ENCODE assay signal across 8 mouse cellular contexts in the genomic region with DNA sequence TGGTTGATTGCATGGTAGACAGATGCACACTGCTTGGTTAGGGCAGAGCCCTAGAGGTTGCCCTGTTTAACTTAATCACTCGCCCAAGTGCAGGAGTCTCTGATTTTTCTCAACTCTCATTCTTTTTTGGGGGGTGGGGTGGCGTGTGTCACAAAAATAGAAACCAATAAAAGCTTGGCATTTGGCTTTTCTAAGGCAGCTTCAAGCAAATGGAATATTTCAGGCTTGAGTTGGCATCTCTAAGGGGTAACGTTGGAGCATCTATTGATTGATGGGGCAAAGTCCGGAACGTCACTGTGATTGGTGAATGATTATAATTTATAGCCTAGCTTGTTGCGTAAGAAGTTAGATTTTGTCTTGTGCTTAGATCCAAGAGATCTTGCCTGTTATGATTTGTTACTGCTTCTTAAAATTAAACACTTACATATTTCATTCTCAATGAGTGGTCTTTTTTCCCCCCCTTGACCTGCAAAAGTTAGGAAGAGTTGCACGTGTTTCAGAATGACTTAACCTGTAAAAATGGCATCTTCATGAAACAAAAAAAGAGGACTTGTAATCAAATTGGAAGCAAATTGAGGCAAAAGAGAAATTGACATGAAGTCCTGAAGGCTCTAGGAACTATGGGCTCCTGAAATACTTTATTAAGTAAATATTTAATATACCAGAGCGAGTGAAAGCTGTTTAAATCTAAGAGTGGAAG. TPM values are rescaled to one million over a fixed set of nuclear protein-coding genes. Genes with fewer than 3 reads are reported as not detected.
A peak's percentile ranks its signal among the peaks of the same experiment; 100 is the strongest.
DNase-seq lines count a peak whose midpoint lies in the region; ATAC-seq and TF ChIP-seq lines count a peak whose summit lies in the region.

No protein-coding gene starts in this region.

- peak overlapping the region; percentile 95 for H3K27ac ChIP-seq in kidney, embryonic 15.5 days
- H3K27ac ChIP-seq in cortical plate, adult 2 months (ENCODE audit: insufficient read depth, low read length), result peak overlapping the region; percentile 100; the same call in 1 of the 2 replicates
- H3K27ac ChIP-seq in hindbrain, postnatal 0 days, result peak overlapping the region; percentile 96; the same call in 1 of the 2 replicates

- peaks cover 68% of the 10 kb centered on the region for H3K79me2 ChIP-seq in myocyte (ENCODE audit: control insufficient read depth, insufficient read depth)

- intact Hi-C loops in gastrocnemius, postnatal 14 days (cut with DNase I; ENCODE audit: low total_unique reads), result no loop called here

- H3K9ac ChIP-seq in kidney, embryonic 15.5 days, result peak overlapping the region; percentile 96
- peak overlapping the region; percentile 99; the same call in 1 of the 2 replicates for H3K9ac ChIP-seq in hindbrain, postnatal 0 days (replicated peaks; ENCODE audit: low read length)

- DNase-seq in kidney, postnatal 25 days, result no peak
- DNase-seq in hindbrain, postnatal 0 days (ENCODE audit: low spot score), result no peak
- DNase-seq in embryo, embryonic 9.5 days (ENCODE audit: extremely low spot score), result no peak
- no peak for DNase-seq in ovary, postnatal 36 days (ENCODE audit: low spot score)
- DNase-seq in gastrocnemius, postnatal 14 days, result no peak

- no peak for ATAC-seq in kidney, embryonic 15.5 days (replicated peaks; ENCODE audit: low FRiP score)
- no peak for ATAC-seq in hindbrain, postnatal 0 days

- no peak for TF ChIP-seq CTCF in cortical plate, adult 2 months (IDR thresholded peaks at IDR 0.05; ENCODE audit: extremely low read depth, insufficient read depth, low read length)
- TF ChIP-seq CTCF in hindbrain, postnatal 0 days (IDR thresholded peaks at IDR 0.05; ENCODE audit: low read depth), result no peak

- no peaks in the 10 kb centered on the region for H3K27me3 ChIP-seq in kidney, embryonic 15.5 days
- no peaks in the 10 kb centered on the region for H3K27me3 ChIP-seq in hindbrain, postnatal 0 days (ENCODE audit: insufficient read depth, low read length)
- H3K27me3 ChIP-seq in myocyte (ENCODE audit: control insufficient read depth, insufficient read depth, insufficient read length), result no peaks in the 10 kb centered on the region

- H3ac ChIP-seq in myocyte (ENCODE audit: control insufficient read depth, insufficient read length), result peak overlapping the region; percentile 85

- H3K36me3 ChIP-seq in kidney, embryonic 15.5 days, result no peaks in the 10 kb centered on the region
- H3K36me3 ChIP-seq in hindbrain, postnatal 0 days (ENCODE audit: insufficient read depth, low read length), result no peaks in the 10 kb centered on the region
- no peaks in the 10 kb centered on the region for H3K36me3 ChIP-seq in myocyte (ENCODE audit: control insufficient read depth, insufficient read depth)

- H3K9me3 ChIP-seq in kidney, embryonic 15.5 days (replicated peaks), result no peaks in the 10 kb centered on the region
- H3K9me3 ChIP-seq in hindbrain, postnatal 0 days (ENCODE audit: low read length), result no peaks in the 10 kb centered on the region

- peak overlapping the region; percentile 92 for H3K4me3 ChIP-seq in kidney, embryonic 15.5 days (replicated peaks)
- peak overlapping the region; percentile 83 for H3K4me3 ChIP-seq in cortical plate, adult 2 months (ENCODE audit: insufficient read depth, low read length)
- H3K4me3 ChIP-seq in hindbrain, postnatal 0 days (ENCODE audit: low read length), result peak overlapping the region; percentile 96
- peak overlapping the region; percentile 90 for H3K4me3 ChIP-seq in myocyte

- no peak for TF ChIP-seq POLR2A in cortical plate, adult 2 months (IDR thresholded peaks at IDR 0.05; ENCODE audit: extremely low read depth, insufficient read depth, low read length)
- no peak for TF ChIP-seq POLR2A in myocyte (IDR thresholded peaks at IDR 0.05; ENCODE audit: insufficient read length, low read depth)

- peak overlapping the region; percentile 73 for H3K4me2 ChIP-seq in kidney, embryonic 15.5 days
- H3K4me2 ChIP-seq in hindbrain, postnatal 0 days (ENCODE audit: low read depth, low read length), result peak overlapping the region; percentile 87
- peak overlapping the region; percentile 93 for H3K4me2 ChIP-seq in myocyte (ENCODE audit: low read depth)

- peaks cover 41% of the 10 kb centered on the region for H3K4me1 ChIP-seq in kidney, embryonic 15.5 days
- no peaks in the 10 kb centered on the region; the same call in 1 of the 2 replicates for H3K4me1 ChIP-seq in cortical plate, adult 2 months (ENCODE audit: control insufficient read depth, insufficient read depth, low read length)
- H3K4me1 ChIP-seq in hindbrain, postnatal 0 days (ENCODE audit: insufficient read depth, low read length), result peaks cover 9% of the 10 kb centered on the region

- WGBS in kidney, embryonic 15.5 days, result 38% methylated on average over 8 of the region's 8 CpGs
- 55% methylated on average over 8 of the region's 8 CpGs for whole genome bisulfite sequencing in hindbrain, postnatal 0 days

TF ChIP-seq in myocyte, 11 proteins besides CTCF, POLR2A, EP300 and RAD21:
- TF ChIP-seq MAX (IDR thresholded peaks at IDR 0.05; ENCODE audit: low read depth) (no peak), CEBPB (IDR thresholded peaks at IDR 0.05; ENCODE audit: insufficient read depth, poor library complexity, severe bottlenecking) (peak; percentile 59; the same call in 1 of the 2 replicates)

RNA-seq across cellular contexts. Expression of gene Irf2, which starts 2.6 kb away (rescaled TPM):
- polyA plus RNA-seq in kidney, embryonic 15.5 days (2015; fragmentation: Nextera tagmentation; extraction: Ambion mirVana), result 18.4 and 21.9 TPM in 2 replicates
- polyA plus RNA-seq in cortical plate, adult 2 months (2012; rRNA removed), result 27.1 and 30.4 TPM in 2 replicates
- 3.8 and 4.7 TPM in 2 replicates for total RNA-seq in hindbrain, postnatal 0 days (2014; rRNA removed)
- polyA plus RNA-seq in hindbrain, postnatal 0 days (2015; fragmentation: Nextera tagmentation; extraction: Ambion mirVana), result 11.1 and 12.8 TPM in 2 replicates
- polyA plus RNA-seq in myocyte (2012; fragmentation: generic; extraction: Trizol), result 8.8 TPM
- 10 to 100 TPM; 25.4 to 26.2 TPM for total RNA-seq in gastrocnemius, postnatal 14 days (2021)
